In genomic region chr11:46115411-46116173, GRCm38 (mm10) we compare ENCODE assay signal across 15 mouse cellular contexts. TPM values are rescaled to one million over a fixed set of nuclear protein-coding genes. Genes with fewer than 3 reads are reported as not detected.
DNase-seq lines count a peak whose midpoint lies in the region; ATAC-seq and TF ChIP-seq lines count a peak whose summit lies in the region.
"Had no signal": no experiment of that assay in that cellular context is flagged by ENCODE, and none has a peak within 500 bp of the region (broad histone marks: within the 10 kb centered on the region; RNA-seq: fewer than 3 reads in every experiment).

No protein-coding gene starts in this region.

- H3K27me3 ChIP-seq in heart, embryonic 16.5 days (ENCODE audit: control insufficient read depth, insufficient read depth, low read length): no peaks in the 10 kb centered on the region
- no peaks in the 10 kb centered on the region for H3K27me3 ChIP-seq in heart, embryonic 12.5 days (replicated peaks)
- H3K27me3 ChIP-seq in myocyte (ENCODE audit: control insufficient read depth, insufficient read depth, insufficient read length): no peaks in the 10 kb centered on the region
- H3K27me3 ChIP-seq in hindbrain, embryonic 11.5 days (ENCODE audit: control insufficient read depth, insufficient read depth, low read length): no peaks in the 10 kb centered on the region
- H3K27me3 ChIP-seq: embryonic facial prominence, embryonic 12.5 days; limb, embryonic 15.5 days; neural tube, embryonic 12.5 days had no signal

- no peak overlapping the region for H3K9ac ChIP-seq in heart, embryonic 16.5 days (ENCODE audit: low read length)
- H3K9ac ChIP-seq in heart, embryonic 12.5 days: no peak overlapping the region
- H3K9ac ChIP-seq in hindbrain, embryonic 11.5 days (ENCODE audit: low read depth, low read length): no peak overlapping the region
- H3K9ac ChIP-seq: embryonic facial prominence, embryonic 12.5 days; limb, embryonic 15.5 days; neural tube, embryonic 12.5 days had no signal

- peaks cover 44% of the 10 kb centered on the region for H3K36me3 ChIP-seq in heart, embryonic 16.5 days (ENCODE audit: control insufficient read depth, insufficient read depth)
- peaks cover 86% of the 10 kb centered on the region for H3K36me3 ChIP-seq in heart, embryonic 12.5 days
- peaks cover 40% of the 10 kb centered on the region for H3K36me3 ChIP-seq in myocyte (ENCODE audit: control insufficient read depth, insufficient read depth)
- H3K36me3 ChIP-seq in hindbrain, embryonic 11.5 days (ENCODE audit: control insufficient read depth, insufficient read depth, low read length): no peaks in the 10 kb centered on the region

- TF ChIP-seq POLR2A in myocyte (IDR thresholded peaks at IDR 0.05; ENCODE audit: insufficient read length, low read depth): no peak

- no peak overlapping the region for H3K4me3 ChIP-seq in heart, embryonic 16.5 days (ENCODE audit: low read length)
- H3K4me3 ChIP-seq in heart, embryonic 12.5 days: no peak overlapping the region
- no peak overlapping the region for H3K4me3 ChIP-seq in myocyte
- no peak overlapping the region for H3K4me3 ChIP-seq in hindbrain, embryonic 11.5 days (ENCODE audit: low read depth, low read length)
- H3K4me3 ChIP-seq: embryonic facial prominence, embryonic 12.5 days; left cerebral cortex, adult 2 months; limb, embryonic 15.5 days; neural tube, embryonic 12.5 days had no signal

- WGBS in heart, embryonic 16.5 days: 70% methylated on average over 9 of the region's 9 CpGs
- 77% methylated on average over 9 of the region's 9 CpGs for WGBS in heart, embryonic 12.5 days
- 80% methylated on average over 9 of the region's 9 CpGs for WGBS in hindbrain, embryonic 11.5 days

- peak overlapping the region; percentile 10; the same call in 1 of the 2 replicates for H3K27ac ChIP-seq in heart, embryonic 16.5 days (ENCODE audit: low read length)
- H3K27ac ChIP-seq in heart, embryonic 12.5 days (ENCODE audit: poor library complexity, severe bottlenecking): no peak overlapping the region
- no peak overlapping the region for H3K27ac ChIP-seq in hindbrain, embryonic 11.5 days (ENCODE audit: low read depth, low read length)
- H3K27ac ChIP-seq: embryonic facial prominence, embryonic 12.5 days; left cerebral cortex, adult 2 months; limb, embryonic 15.5 days; neural tube, embryonic 12.5 days had no signal

- H3K79me2 ChIP-seq in myocyte (ENCODE audit: control insufficient read depth, insufficient read depth): no peaks in the 10 kb centered on the region

- no peaks in the 10 kb centered on the region for H3K9me3 ChIP-seq in heart, embryonic 16.5 days (replicated peaks; ENCODE audit: control insufficient read depth, low read length)
- no peaks in the 10 kb centered on the region for H3K9me3 ChIP-seq in heart, embryonic 12.5 days (replicated peaks)
- H3K9me3 ChIP-seq in hindbrain, embryonic 11.5 days (ENCODE audit: control insufficient read depth, low read length): no peaks in the 10 kb centered on the region
- H3K9me3 ChIP-seq: embryonic facial prominence, embryonic 12.5 days; limb, embryonic 15.5 days; neural tube, embryonic 12.5 days had no signal

- H3ac ChIP-seq in myocyte (ENCODE audit: control insufficient read depth, insufficient read length): no peak overlapping the region

- DNase-seq in ES-CJ7 (ENCODE audit: low read depth, low spot score): peak; percentile 70
- peak; percentile 42 for DNase-seq in brain, adult 2 months (ENCODE audit: low read depth, low spot score)
- no peak for DNase-seq in frontal cortex, postnatal 36 days (ENCODE audit: low spot score in 2 of 2)
- DNase-seq in hindbrain, embryonic 11.5 days (ENCODE audit: low spot score): no peak
- DNase-seq: gastrocnemius, postnatal 14 days; midbrain, embryonic 14.5 days; thymus, postnatal 14 days had no signal

- peaks cover 9% of the 10 kb centered on the region for H3K4me1 ChIP-seq in heart, embryonic 16.5 days (ENCODE audit: control insufficient read depth, insufficient read depth, low read length)
- H3K4me1 ChIP-seq in heart, embryonic 12.5 days (replicated peaks): peaks cover 10% of the 10 kb centered on the region
- no peaks in the 10 kb centered on the region for H3K4me1 ChIP-seq in hindbrain, embryonic 11.5 days (replicated peaks; ENCODE audit: control insufficient read depth, insufficient read depth, low read length)
- H3K4me1 ChIP-seq: neural tube, embryonic 12.5 days had no signal

- no peak for ATAC-seq in heart, embryonic 16.5 days (replicated peaks; ENCODE audit: extremely low read depth, insufficient read depth, low FRiP score)
- no peak for ATAC-seq in heart, embryonic 12.5 days (ENCODE audit: insufficient number of reproducible peaks, low FRiP score)
- ATAC-seq in hindbrain, embryonic 11.5 days (ENCODE audit: low FRiP score): no peak
- ATAC-seq: hindbrain, embryonic 16.5 days had no signal

- H3K4me2 ChIP-seq in heart, embryonic 16.5 days (ENCODE audit: low read depth, low read length): no peak overlapping the region
- H3K4me2 ChIP-seq in heart, embryonic 12.5 days: no peak overlapping the region
- peak overlapping the region; percentile 32 for H3K4me2 ChIP-seq in myocyte (ENCODE audit: low read depth)
- no peak overlapping the region for H3K4me2 ChIP-seq in hindbrain, embryonic 11.5 days (replicated peaks; ENCODE audit: low read depth, low read length)
- H3K4me2 ChIP-seq: embryonic facial prominence, embryonic 12.5 days; limb, embryonic 15.5 days; neural tube, embryonic 12.5 days had no signal

TF ChIP-seq in myocyte, 11 proteins besides CTCF, POLR2A, EP300 and RAD21:
- TF ChIP-seq MYOD1 (IDR thresholded peaks at IDR 0.05; ENCODE audit: control insufficient read depth in 1 of 3, insufficient read length in 2 of 3, low read depth in 2 of 3) (no peak), POLR2AphosphoS2 (IDR thresholded peaks at IDR 0.05; ENCODE audit: insufficient read length, low read depth) (peak; percentile 17), REST (IDR thresholded peaks at IDR 0.05; ENCODE audit: insufficient read depth, insufficient read length) (no peak), TCF3 (IDR thresholded peaks at IDR 0.05; ENCODE audit: insufficient read length, low read depth) (no peak)

RNA-seq across cellular contexts. Expression of gene Nipal4, which starts 50.7 kb away (rescaled TPM):
- polyA plus RNA-seq in heart, embryonic 16.5 days (2015; fragmentation: Nextera tagmentation; extraction: Ambion mirVana): 4.0 and 4.9 TPM in 2 replicates
- 21.7 and 22.9 TPM in 2 replicates for polyA plus RNA-seq in heart, embryonic 12.5 days (2016; fragmentation: Nextera tagmentation; extraction: Ambion mirVana)
- polyA plus RNA-seq in myocyte (2012; fragmentation: generic; extraction: Trizol): 0.02 TPM
- 0.96 and 1.6 TPM in 2 replicates for polyA plus RNA-seq in hindbrain, embryonic 11.5 days (2014; fragmentation: Nextera tagmentation; extraction: Ambion mirVana)

RNA-seq across cellular contexts. Expression of gene Adam19, which starts 59.8 kb away (rescaled TPM):
- polyA plus RNA-seq in heart, embryonic 16.5 days (2015; fragmentation: Nextera tagmentation; extraction: Ambion mirVana): 21.3 and 24.4 TPM in 2 replicates
- polyA plus RNA-seq in heart, embryonic 12.5 days (2016; fragmentation: Nextera tagmentation; extraction: Ambion mirVana): 44.2 and 48.3 TPM in 2 replicates
- 43.2 TPM for polyA plus RNA-seq in myocyte (2012; fragmentation: generic; extraction: Trizol)
- polyA plus RNA-seq in hindbrain, embryonic 11.5 days (2014; fragmentation: Nextera tagmentation; extraction: Ambion mirVana): 9.4 and 9.6 TPM in 2 replicates

Comparison
In these comparisons a context has a peak if more than half of its experiments do, and no peak if none do; other contexts are left out.
1. DNase-seq: peak in ES-CJ7 (single experiment) and brain, adult 2 months (single experiment); none in frontal cortex, postnatal 36 days (0 of 2) and hindbrain, embryonic 11.5 days (single experiment).